Mouse (Mus musculus) neural tube, embryonic 15.5 days (tissue): ENCODE measurements around the gene Nfkbil1. TPM values are rescaled to one million over a fixed set of nuclear protein-coding genes. Genes with fewer than 3 reads are reported as not detected.

Source experiments
- microRNA-seq: library from miRNA; unstranded; fragments of <30 nt; microRNA quantifications from one replicate; pipeline ENCODE4, GENCODE M21; 2017
- polyA plus RNA-seq: library from polyadenylated mRNA; unstranded; fragments of >200 nt; fragmentation: Nextera tagmentation; extraction: Ambion mirVana; gene quantifications from 2 replicates; pipeline ENCODE4 v1.2.1, GENCODE M21; 2015

Gene Nfkbil1
- polyA plus RNA-seq, 1 experiment from 2014 or later, result 11.2 TPM

Small RNAs within 50 kb of the gene (microRNA-seq; reads per million reads assigned to microRNA genes)
- not detected for gene Mir6973a
- gene Mir6974, result not detected
- gene Mir6975, result 0.69 reads per million
- 0.52 reads per million for gene Mir8094

Other genes with a start within 250 kb of the Nfkbil1 start
- 57.8 and 83.6 TPM in 2 replicates for gene Vars, start 234.8 kb downstream of the Nfkbil1 start, polyA plus RNA-seq
- 0.19 and 0.34 TPM in 2 replicates for gene Vwa7, start 219.2 kb downstream of the Nfkbil1 start, polyA plus RNA-seq
- 1.8 and 6.2 TPM in 2 replicates for gene Sapcd1, start 207.8 kb downstream of the Nfkbil1 start, polyA plus RNA-seq
- gene Msh5, start 189.0 kb downstream of the Nfkbil1 start, polyA plus RNA-seq, result 2.0 and 3.3 TPM in 2 replicates
- 76.6 and 156 TPM in 2 replicates for gene Clic1, start 185.8 kb downstream of the Nfkbil1 start, polyA plus RNA-seq
- 244 and 261 TPM in 2 replicates for gene Ddah2, start 176.8 kb downstream of the Nfkbil1 start, polyA plus RNA-seq
- gene Ly6g6c, start 170.4 kb downstream of the Nfkbil1 start, polyA plus RNA-seq, result 0.19 TPM in 1 of 2 replicates, not detected in the other
- 0.17 and 0.24 TPM in 2 replicates for gene Mpig6b, start 169.6 kb downstream of the Nfkbil1 start, polyA plus RNA-seq
- 0.65 and 1.3 TPM in 2 replicates for gene Ly6g6e, start 158.9 kb downstream of the Nfkbil1 start, polyA plus RNA-seq
- 0.74 and 2.8 TPM in 2 replicates for gene Ly6g6d, start 157.7 kb downstream of the Nfkbil1 start, polyA plus RNA-seq
- gene Ly6g6f, start 150.2 kb downstream of the Nfkbil1 start, polyA plus RNA-seq, result 0.32 TPM in 1 of 2 replicates, not detected in the other
- gene Abhd16a, start 146.5 kb downstream of the Nfkbil1 start, polyA plus RNA-seq, result 110 TPM in 2 replicates
- gene Ly6g5c, start 127.5 kb downstream of the Nfkbil1 start, polyA plus RNA-seq, result not detected in 2 replicates
- gene Ly6g5b, start 120.4 kb downstream of the Nfkbil1 start, polyA plus RNA-seq, result 1.0 and 1.5 TPM in 2 replicates
- gene Gpank1, start 114.3 kb downstream of the Nfkbil1 start, polyA plus RNA-seq, result 22.4 and 22.8 TPM in 2 replicates
- gene Csnk2b, start 113.7 kb downstream of the Nfkbil1 start, polyA plus RNA-seq, result 312 and 350 TPM in 2 replicates
- gene D17H6S53E, start 109.4 kb downstream of the Nfkbil1 start, polyA plus RNA-seq, result 9.5 and 10.6 TPM in 2 replicates
- 0.20 and 0.84 TPM in 2 replicates for gene Apom, start 103.7 kb downstream of the Nfkbil1 start, polyA plus RNA-seq
- 54.7 and 62.7 TPM in 2 replicates for gene Bag6, start 100.6 kb downstream of the Nfkbil1 start, polyA plus RNA-seq
- 155 TPM in 2 replicates for gene Prrc2a, start 70.9 kb downstream of the Nfkbil1 start, polyA plus RNA-seq
- gene Aif1, start 59.7 kb downstream of the Nfkbil1 start, polyA plus RNA-seq, result 12.1 and 12.3 TPM in 2 replicates
- 8.3 and 12.1 TPM in 2 replicates for gene Lst1, start 47.4 kb downstream of the Nfkbil1 start, polyA plus RNA-seq
- 0.63 and 7.3 TPM in 2 replicates for gene Ltb, start 41.4 kb downstream of the Nfkbil1 start, polyA plus RNA-seq
- gene Tnf, start 33.8 kb downstream of the Nfkbil1 start, polyA plus RNA-seq, result 0.09 and 0.28 TPM in 2 replicates
- 0.75 and 0.77 TPM in 2 replicates for gene Lta, start 30.4 kb downstream of the Nfkbil1 start, polyA plus RNA-seq
- 0.40 TPM in 1 of 2 replicates, not detected in the other for gene Gm16181, start 15.0 kb downstream of the Nfkbil1 start, polyA plus RNA-seq
- gene Atp6v1g2, start 2.1 kb downstream of the Nfkbil1 start, polyA plus RNA-seq, result 116 and 126 TPM in 2 replicates
- 334 and 376 TPM in 2 replicates for gene Ddx39b, start 6.0 kb upstream of the Nfkbil1 start, polyA plus RNA-seq
- 143 and 196 TPM in 2 replicates for gene H2-D1, start 26.9 kb upstream of the Nfkbil1 start, polyA plus RNA-seq
- gene H2-Q1, start 84.6 kb upstream of the Nfkbil1 start, polyA plus RNA-seq, result 0.09 and 0.14 TPM in 2 replicates
- gene H2-Q2, start 106.5 kb upstream of the Nfkbil1 start, polyA plus RNA-seq, result 3.1 and 3.9 TPM in 2 replicates
- 1.7 and 3.7 TPM in 2 replicates for gene H2-Q4, start 143.8 kb upstream of the Nfkbil1 start, polyA plus RNA-seq
- gene H2-Q6, start 189.1 kb upstream of the Nfkbil1 start, polyA plus RNA-seq, result 0.95 and 3.7 TPM in 2 replicates
- 5.6 and 12.6 TPM in 2 replicates for gene H2-Q7, start 203.4 kb upstream of the Nfkbil1 start, polyA plus RNA-seq
- 0.36 and 0.79 TPM in 2 replicates for gene H2-Q10, start 234.3 kb upstream of the Nfkbil1 start, polyA plus RNA-seq